Mouse (Mus musculus): ENCODE measurements at regions not wholly inside any gene's neighbourhood (a gene's known extent, or its start where the extent isn't known, plus 50 kb on each side); places are given as distances from the start of the nearest gene placed in this dataset.

DNA sequence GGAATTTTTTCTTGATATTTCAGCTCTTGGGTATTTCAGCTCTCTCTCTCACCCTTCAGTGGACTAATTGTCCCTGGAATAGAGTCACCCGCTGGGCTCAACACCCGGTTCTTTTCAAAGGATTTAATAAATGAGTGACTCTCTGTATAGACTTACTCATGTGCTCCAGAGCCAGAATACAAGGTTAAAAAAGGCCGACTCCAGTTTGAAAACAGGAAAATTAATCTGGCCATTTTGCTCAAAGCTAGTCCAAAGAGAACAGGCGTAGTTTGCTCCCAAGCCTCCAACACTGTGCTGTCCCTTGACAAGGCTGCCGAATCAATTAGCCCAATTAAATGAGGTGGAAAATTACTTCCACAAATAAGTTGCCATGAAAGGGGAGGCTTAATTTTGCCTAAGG, 209.4 kb downstream of the Clic5 start:
- no peak for TF ChIP-seq POLR2A (IDR thresholded peaks at IDR 0.05; ENCODE audit: borderline replicate concordance, low read depth, low read length)
- TF ChIP-seq CTCF (IDR thresholded peaks at IDR 0.05; ENCODE audit: low read depth, low read length): no peak
